Mouse (Mus musculus) left cerebral cortex, adult 2 months (tissue): ENCODE data around the gene Nop16. TPM values are rescaled to one million over a fixed set of nuclear protein-coding genes. Genes with fewer than 3 reads are reported as not detected.
"Not testable (repeated sequence)": the region's sequence is repeated elsewhere in the genome, so short reads cannot be mapped to it uniquely, and the experiment has no call there.

Experiments used
- DNase-seq, 2 experiments: peaks; one replicate each; pipeline ENCODE4 v3.0.0; 2021 to 2022; ENCODE audit warnings: low spot score in 2 of 2, mixed read lengths in 1 of 2; ENCODE audit errors: extremely low spot score in 1 of 2
- H3K27ac ChIP-seq: fragments of 200-600 bp; 2 replicates; pipeline ENCODE4 v1.8.1; 2022
- H3K4me3 ChIP-seq: fragments of 200-600 bp; 2 replicates; pipeline ENCODE4 v1.8.1; 2022
- CTCF ChIP-seq: fragments of 200-600 bp; IDR thresholded peaks from 2 replicates; pipeline ENCODE4 v1.8.1; 2022; ENCODE audit warnings: antibody characterized with exemption, mild to moderate bottlenecking, moderate library complexity
- intact Hi-C: fragments of 180-260 bp; cut with DNase I; formaldehyde crosslinking; loops from one replicate; pipeline ENCODE4 v1.15.1; 2025
- long read RNA-seq, 2 experiments: library from polyadenylated mRNA; stranded (forward); transcript quantifications; one replicate each; pipeline ENCODE4 v2.0.0; 2021; ENCODE audit warnings: borderline mapping rate in 2 of 2
- total RNA-seq, 2 experiments: library from RNA; stranded (reverse); gene quantifications; 2 replicates each; pipeline ENCODE4 v1.2.3; 2021

Gene Nop16
- 10 to 100 TPM; 24.1 to 26.8 TPM for total RNA-seq
- long read RNA-seq, experiment 1, transcript Nop16-201 (5 exons, 1,756 nt), result major isoform, 18 of 19 reads
- long read RNA-seq, experiment 1, partial matches to known transcripts, result 0 of 19 reads
- long read RNA-seq, experiment 1, other reads (novel, unspliced or antisense), result 1 of 19 reads
- long read RNA-seq, experiment 2, transcript Nop16-201 (5 exons, 1,756 nt), result major isoform, 15 of 18 reads
- long read RNA-seq, experiment 2, partial matches to known transcripts, result 0 of 18 reads
- long read RNA-seq, experiment 2, other reads (novel, unspliced or antisense), result 2 of 18 reads

DNA sequence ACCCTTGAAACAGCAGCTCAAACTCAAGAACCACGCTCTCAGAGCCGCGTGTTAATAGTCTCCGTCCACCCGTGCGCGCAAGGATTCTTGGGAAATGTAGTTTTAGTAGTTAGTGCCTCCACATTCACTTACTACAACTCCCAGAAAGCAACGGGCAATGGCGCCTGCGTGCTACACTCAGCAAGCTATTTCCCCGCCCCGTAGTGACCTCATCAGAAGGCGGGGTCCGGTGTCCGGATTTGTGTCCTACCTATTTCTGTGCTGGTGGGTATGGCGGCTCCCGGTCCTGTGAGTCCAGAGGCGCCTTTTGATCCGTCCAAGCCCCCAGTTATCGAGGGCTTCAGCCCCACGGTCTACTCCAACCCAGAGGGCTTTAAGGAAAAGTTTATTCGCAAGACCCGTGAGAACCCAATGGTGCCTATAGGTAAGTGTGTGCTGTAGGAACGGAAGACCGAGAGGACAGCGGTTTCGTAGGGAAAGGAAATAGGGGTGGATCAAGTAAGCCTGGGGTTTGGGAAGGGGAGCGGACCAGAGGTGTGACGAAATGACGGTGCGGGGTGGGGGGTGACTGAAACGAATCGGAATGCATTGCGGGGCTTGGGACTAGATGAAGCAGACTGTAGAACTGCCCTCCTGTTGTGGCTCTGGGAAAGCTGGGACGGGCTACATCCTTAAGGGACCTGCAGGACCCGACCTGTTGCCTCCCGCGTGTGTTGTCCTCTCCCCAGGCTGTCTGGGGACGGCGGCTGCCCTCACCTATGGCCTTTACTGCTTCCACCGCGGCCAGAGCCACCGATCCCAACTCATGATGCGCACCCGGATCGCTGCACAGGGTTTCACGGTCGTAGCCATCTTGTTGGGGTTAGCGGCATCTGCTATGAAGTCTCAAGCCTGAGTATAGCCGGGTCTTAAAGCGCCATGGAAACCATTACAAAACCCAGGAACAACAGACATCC, at the start of gene Nop16, which contains the start of gene Higd2a:
TSS of gene Nop16 (minus strand) at position 95 of the 956 bp plus-strand sequence.
TSS of gene Higd2a (plus strand) at position 212 of the 956 bp plus-strand sequence.
- peak within 1 kb of the TSS; percentile 95 for H3K27ac ChIP-seq
- H3K4me3 ChIP-seq, result peak within 1 kb of the TSS; percentile 89
- no peak for TF ChIP-seq CTCF
- intact Hi-C loops, result loop anchor here (1.0 to 2.0 kb wide), 4 partner anchors 15 to 31 kb away; partner anchors contain the start of genes Arl10, Cltb and Faf2
- DNase-seq, result peak; percentile 92 to 96

DNA sequence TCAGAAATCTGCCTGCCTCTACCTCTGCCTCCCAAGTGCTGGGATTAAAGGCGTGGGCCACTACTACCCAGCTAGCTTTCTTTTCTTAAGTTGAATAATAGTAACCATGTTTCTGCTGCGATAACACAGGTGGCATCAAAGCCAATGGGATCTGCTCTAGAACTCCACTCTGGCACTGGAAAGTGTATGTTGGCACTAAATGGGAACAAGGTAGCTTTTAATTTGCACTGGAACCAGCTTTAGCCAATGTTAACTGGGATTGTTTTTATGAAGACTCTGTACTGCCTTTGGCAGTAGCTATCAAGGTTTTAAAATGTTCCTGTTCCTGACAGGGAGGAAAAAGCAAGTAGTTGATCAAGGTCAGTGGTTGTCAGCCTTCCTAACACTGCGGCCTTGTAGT, 45.1 kb upstream of the Nop16 start:
- intact Hi-C loops, result no loop called here
- DNase-seq, result no peak
- H3K27ac ChIP-seq, result no peak overlapping the region
- no peak for TF ChIP-seq CTCF
- no peak overlapping the region for H3K4me3 ChIP-seq

DNA sequence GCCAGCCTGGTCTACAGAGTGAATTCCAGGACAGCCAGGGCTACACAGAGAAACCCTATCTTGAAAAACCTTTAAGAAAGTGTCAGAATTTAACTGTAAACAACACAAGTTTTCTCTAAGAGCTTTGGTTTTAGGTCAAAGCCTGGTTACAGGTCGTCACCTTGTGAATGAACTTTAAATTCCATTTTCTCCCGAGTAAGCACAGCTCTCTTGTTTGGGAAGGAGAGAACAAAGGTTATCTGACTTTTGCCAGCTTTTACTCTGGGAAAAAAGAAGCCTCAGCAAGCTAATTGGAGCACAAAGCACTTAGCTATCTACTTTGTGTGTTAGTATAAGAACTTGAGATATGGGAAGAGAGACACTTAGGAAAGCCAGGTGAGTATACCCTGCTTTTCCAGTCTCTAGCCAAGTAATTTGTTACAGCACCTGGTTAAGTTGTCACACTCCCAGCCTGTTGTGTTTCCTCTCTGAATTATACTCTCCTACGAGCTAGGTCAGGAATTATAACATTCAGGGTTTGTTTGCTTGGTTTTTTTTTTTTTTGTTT, 42.9 kb upstream of the Nop16 start:
- intact Hi-C loops, result no loop called here
- no peak for TF ChIP-seq CTCF
- Histone ChIP-seq H3K27ac (no peak overlapping the region), H3K4me3 (no peak overlapping the region)
- DNase-seq, result no peak

DNA sequence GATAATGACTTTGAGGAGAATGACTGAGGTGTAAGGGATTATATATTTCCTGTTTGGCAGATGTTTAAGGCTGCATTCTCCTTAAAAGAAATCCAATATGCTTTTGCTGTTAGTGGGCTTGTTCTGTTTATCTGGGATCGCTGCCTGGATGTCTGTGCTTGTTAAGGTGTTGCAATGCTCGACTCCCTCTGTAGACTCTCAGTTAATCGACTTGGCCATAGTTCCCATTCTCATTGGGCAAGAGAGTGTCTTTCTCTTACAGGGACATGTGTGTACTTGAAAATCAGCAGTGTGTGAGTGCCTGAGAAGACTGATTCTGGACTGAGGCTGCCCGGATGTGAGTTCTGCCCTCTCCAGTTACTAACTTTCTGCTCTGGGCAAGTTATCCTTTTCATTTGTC, 39.2 kb upstream of the Nop16 start:
- Histone ChIP-seq H3K4me3 (no peak overlapping the region), H3K27ac (no peak overlapping the region)
- intact Hi-C loops, result no loop called here
- no peak for DNase-seq
- no peak for TF ChIP-seq CTCF

DNA sequence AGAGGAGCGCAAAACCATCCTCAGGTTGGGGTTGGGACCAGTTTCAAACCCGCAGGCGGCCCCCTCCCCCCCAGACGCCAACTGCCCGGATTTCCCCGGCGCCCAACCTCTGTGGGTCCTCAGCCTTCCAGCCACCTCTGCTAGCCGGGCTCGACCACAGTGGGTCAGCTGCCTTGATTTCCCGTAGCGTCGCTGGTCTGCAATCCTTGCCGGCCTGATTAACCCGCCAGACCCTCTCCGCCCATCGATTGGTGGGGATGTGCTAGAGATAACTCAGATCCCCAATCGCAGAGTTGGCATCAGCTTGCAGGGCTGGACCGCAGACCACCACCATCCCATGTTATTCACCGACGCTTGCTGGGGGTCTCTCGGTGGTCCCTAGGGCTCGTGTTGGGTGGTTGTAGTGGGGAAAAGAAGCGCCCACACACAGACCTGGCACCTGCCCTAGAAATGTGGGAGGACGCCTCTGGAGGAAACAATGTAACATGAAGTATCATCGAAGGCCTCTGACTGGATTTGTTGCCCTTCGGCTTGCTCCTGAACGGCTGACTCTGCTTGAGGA, 32.2 kb upstream of the Nop16 start:
- DNase-seq, result no peak
- intact Hi-C loops, result loop anchor here (1.0 to 5.0 kb wide), 2 partner anchors 32 to 65 kb away; partner anchors contain the start of genes Higd2a and Nop16
- TF ChIP-seq CTCF, result no peak
- Histone ChIP-seq H3K27ac (peak overlapping the region; percentile 91), H3K4me3 (peak overlapping the region; percentile 76)

DNA sequence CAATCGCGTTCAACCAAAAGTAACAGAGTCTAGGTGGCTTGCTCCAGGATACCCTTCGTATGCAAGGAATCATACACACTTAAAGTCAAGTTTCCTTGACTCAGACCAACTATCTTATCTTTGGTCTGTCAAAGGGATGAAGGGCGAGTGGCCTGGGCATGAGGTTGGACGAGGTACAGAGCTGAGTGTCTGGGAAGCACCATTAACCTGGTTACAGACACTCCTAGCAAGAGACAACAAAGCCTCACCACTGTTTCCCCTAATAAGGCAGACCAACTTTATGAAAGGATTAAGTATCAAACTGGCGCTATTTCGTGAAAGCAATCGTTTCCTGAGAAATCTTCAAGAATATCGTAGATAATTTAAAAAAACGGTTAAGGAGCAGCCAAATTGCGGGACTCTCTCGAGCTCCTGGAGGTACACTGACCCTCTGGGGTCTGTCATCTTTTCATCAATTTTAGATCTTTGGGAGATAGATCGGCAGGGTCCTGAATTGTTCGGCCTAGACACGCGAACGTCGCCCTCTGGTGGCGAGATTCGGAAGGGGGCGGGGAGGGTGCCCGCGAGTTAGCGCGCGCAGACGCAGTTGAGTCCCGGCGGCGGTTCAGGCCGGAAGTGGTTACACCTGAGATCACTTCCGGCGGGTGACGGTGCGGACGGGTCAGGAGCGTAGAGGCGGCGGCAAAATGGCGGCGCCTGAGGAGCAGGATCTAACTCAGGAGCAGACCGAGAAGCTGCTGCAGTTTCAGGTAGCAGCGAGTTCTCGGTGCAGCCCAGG, 31.5 kb upstream of the Nop16 start, which contains the start of gene Faf2:
TSS of gene Faf2 (plus strand) at position 630 of the 778 bp plus-strand sequence.
- TF ChIP-seq CTCF, result no peak; the same call in none of the 2 replicates
- Histone ChIP-seq H3K4me3 (peak within 1 kb of the TSS; percentile 76), H3K27ac (peak within 1 kb of the TSS; percentile 91)
- peak; percentile 98 to 100 for DNase-seq
- intact Hi-C loops, result loop anchor here (1.0 to 5.0 kb wide), 2 partner anchors 31 to 66 kb away; partner anchors contain the start of genes Higd2a and Nop16

DNA sequence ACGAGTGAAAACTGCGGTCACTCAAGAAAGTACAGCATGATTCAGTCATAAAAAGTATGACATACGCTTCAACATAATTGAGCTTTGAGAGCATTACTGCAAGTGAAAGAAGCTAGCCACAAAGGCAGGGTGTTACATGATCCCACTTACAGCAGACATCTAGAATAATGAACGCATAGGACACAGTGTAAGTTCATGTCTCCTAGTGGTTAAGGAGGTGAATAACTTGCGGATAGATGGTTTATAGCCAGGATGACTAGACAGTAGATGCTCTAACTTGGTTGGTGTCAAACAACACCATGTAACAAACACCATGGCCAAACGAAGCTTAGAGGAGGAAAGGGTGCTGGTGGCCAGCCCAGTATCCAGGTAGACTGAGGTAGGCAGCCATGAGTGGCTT, 27.1 kb upstream of the Nop16 start:
- no peak for DNase-seq
- H3K4me3 ChIP-seq, result no peak overlapping the region
- intact Hi-C loops, result no loop called here
- TF ChIP-seq CTCF, result no peak; the same call in 1 of the 2 replicates
- no peak overlapping the region for H3K27ac ChIP-seq

DNA sequence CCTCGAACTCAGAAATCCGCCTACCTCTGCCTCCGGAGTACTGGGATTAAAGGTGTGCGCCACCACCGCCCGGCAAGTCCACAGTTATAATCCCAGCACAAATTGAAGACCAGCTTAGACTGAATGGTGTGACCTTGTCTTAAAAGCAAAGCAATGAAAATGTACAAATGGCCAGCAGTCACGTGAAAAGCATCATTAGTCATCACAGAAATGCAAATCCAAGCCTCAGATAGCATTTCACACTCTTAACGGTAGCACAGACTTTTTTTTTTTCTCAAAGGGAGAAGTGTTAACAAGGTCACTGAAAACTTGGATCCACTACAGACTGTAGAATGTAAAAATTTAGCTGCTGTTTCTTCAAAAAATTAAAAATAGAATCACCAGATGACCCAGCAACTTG, 26.4 kb upstream of the Nop16 start:
- H3K27ac ChIP-seq, result no peak overlapping the region
- no peak for DNase-seq
- no peak for TF ChIP-seq CTCF
- no peak overlapping the region for H3K4me3 ChIP-seq
- intact Hi-C loops, result no loop called here

DNA sequence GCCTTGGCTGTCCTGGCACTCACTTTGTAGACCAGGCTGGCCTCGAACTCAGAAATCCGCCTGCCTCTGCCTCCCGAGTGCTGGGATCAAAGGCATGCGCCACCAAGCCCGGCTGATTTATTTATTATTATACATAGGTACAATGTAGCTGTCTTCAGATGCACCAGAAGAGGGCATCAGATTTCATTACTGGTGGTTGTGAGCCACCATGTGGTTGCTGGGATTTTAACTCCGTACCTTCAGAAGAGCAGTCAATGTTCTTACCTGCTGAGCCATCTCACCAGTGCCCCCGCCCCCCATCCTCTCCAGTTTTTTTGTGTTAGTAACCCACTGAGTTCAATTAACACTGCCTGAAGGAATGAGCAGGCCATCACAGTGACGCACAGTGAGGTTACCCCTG, 23.3 kb upstream of the Nop16 start:
- intact Hi-C loops, H3K27ac ChIP-seq, DNase-seq, H3K4me3 ChIP-seq: not testable (repeated sequence)
- peak; percentile 31 for TF ChIP-seq CTCF

DNA sequence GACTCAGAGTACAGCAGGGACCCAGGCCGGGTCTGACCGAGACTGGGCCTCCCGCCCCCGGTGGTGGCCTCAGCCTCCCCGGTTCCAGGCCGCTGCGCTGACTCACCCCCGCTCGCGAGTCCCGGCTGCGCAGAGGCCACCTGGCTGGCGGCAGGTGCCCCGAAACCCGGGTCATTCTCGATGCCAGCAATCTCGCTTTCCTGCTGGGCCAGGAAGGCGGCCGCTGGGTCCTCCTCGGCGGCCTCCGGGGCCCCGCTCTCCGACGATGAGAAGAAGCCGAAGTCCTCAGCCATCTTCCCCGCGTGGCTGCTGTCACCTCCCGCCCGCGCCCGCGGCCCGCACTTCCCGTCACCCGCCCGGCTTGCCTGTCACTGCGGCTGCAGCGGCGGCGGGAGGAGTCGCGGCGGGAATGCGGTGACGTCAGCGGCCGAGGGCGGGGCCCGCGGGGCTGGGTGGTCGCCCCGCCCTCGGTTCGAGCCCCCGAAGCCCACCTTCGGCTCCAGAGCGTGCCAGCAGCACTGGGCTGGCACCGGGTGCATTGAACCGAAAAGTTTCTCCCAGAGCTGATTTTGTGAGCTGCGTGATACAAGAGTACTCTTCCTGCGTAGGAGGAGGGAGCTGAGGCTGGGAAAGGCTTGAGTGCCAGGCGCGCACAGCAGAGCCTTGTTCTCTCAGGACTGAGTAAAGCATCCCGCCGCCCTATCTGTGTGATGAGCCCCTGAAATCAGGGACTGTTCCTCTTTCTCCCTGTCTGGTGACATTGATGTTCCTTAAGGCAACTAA, 21.3 kb upstream of the Nop16 start, which contains the start of gene Cltb:
TSS of gene Cltb (minus strand) at position 373 of the 783 bp plus-strand sequence.
- peak within 1 kb of the TSS; percentile 94 for H3K4me3 ChIP-seq
- DNase-seq, result peak; percentile 93 to 96
- peak within 1 kb of the TSS; percentile 99 for H3K27ac ChIP-seq
- no peak for TF ChIP-seq CTCF
- intact Hi-C loops, result loop anchor here (2.0 kb wide), 1 partner anchor 20 kb away; the partner anchor contains the start of genes Higd2a and Nop16
